Mouse (Mus musculus) stomach, embryonic 16.5 days (tissue): ENCODE results near the gene Olfr1246. TPM values are rescaled to one million over a fixed set of nuclear protein-coding genes. Genes with fewer than 3 reads are reported as not detected.
"Not testable (repeated sequence)": the region's sequence is repeated elsewhere in the genome, so short reads cannot be mapped to it uniquely, and the experiment has no call there.

Experiments used
- ATAC-seq: fragments of 200-750 bp; cut with Nextera tagmentation; 2 replicates; pipeline ENCODE4 v1.8.0; 2017; ENCODE audit warnings: moderate number of reproducible peaks, moderate TSS enrichment; ENCODE audit not compliant: insufficient read depth, low FRiP score
- H3K27ac ChIP-seq: fragments of 300-500 bp; sonication (generic); 2 replicates; pipeline ENCODE4 v1.5.1; 2014; ENCODE audit warnings: low read length
- H3K27me3 ChIP-seq: fragments of 300-500 bp; sonication (generic); 2 replicates; pipeline ENCODE4 v1.6.1; 2014; ENCODE audit warnings: low read length, control low read depth, mixed read lengths; ENCODE audit not compliant: control insufficient read depth, insufficient read depth
- H3K36me3 ChIP-seq: fragments of 300-500 bp; sonication (generic); 2 replicates; pipeline ENCODE4 v1.6.1; 2014; ENCODE audit warnings: low read length; ENCODE audit not compliant: control insufficient read depth, insufficient read depth
- H3K4me1 ChIP-seq: fragments of 300-500 bp; sonication (generic); 2 replicates; pipeline ENCODE4 v1.6.1; 2014; ENCODE audit warnings: low read length, control low read depth, mixed read lengths; ENCODE audit not compliant: control insufficient read depth, insufficient read depth
- H3K4me2 ChIP-seq: fragments of 300-500 bp; sonication (generic); 2 replicates; pipeline ENCODE4 v1.6.1; 2014; ENCODE audit warnings: low read depth, low read length, mixed read lengths
- H3K4me3 ChIP-seq: fragments of 300-500 bp; sonication (generic); replicated peaks from 2 replicates; pipeline ENCODE4 v1.5.1; 2014; ENCODE audit warnings: mild to moderate bottlenecking, low read length
- H3K9ac ChIP-seq: fragments of 300-500 bp; sonication (generic); 2 replicates; pipeline ENCODE4 v1.6.1; 2014; ENCODE audit warnings: low read length
- H3K9me3 ChIP-seq: fragments of 300-500 bp; sonication (generic); replicated peaks from 2 replicates; pipeline ENCODE4 v1.6.1; 2016; ENCODE audit warnings: low read length, control low read depth; ENCODE audit not compliant: control insufficient read depth
- WGBS: fragments of 180-500 bp; shearing (Covaris S2); extraction: QIAGEN DNeasy Blood & Tissue Kit; methylation state at CpG from one replicate; pipeline ENCODE4 v1.1.7; 2014; 5-methylcytosine and 5-hydroxymethylcytosine counted together
- polyA plus RNA-seq: library from polyadenylated mRNA; unstranded; fragments of >200 nt; fragmentation: Nextera tagmentation; extraction: Ambion mirVana; gene quantifications from 2 replicates; pipeline ENCODE4 v1.2.1, GENCODE M21; 2015

Olfr1246 gene
- not detected in 2 replicates for polyA plus RNA-seq

- 56% methylated on average over 2 of the region's 2 CpGs for WGBS
- no peak for ATAC-seq
- Histone ChIP-seq H3K9me3 (no peaks in the 10 kb centered on the region), H3K4me1 (no peaks in the 10 kb centered on the region), H3K9ac (no peak within 1 kb of the TSS), H3K4me2 (no peak within 1 kb of the TSS), H3K4me3 (no peak within 1 kb of the TSS), H3K27me3 (no peaks in the 10 kb centered on the region), H3K27ac (no peak within 1 kb of the TSS), H3K36me3 (no peaks in the 10 kb centered on the region)
Observed at GRCm38 (mm10) chr2:89593057-89593456, at the start of gene Olfr1246. Gene Olfr1246, minus strand, starts transcription at chr2:89593157.

- Histone ChIP-seq H3K27ac (no peak within 1 kb of the TSS), H3K4me2 (no peak within 1 kb of the TSS), H3K36me3 (no peaks in the 10 kb centered on the region), H3K4me3 (no peak within 1 kb of the TSS), H3K4me1 (no peaks in the 10 kb centered on the region), H3K9ac (no peak within 1 kb of the TSS), H3K9me3 (no peaks in the 10 kb centered on the region), H3K27me3 (no peaks in the 10 kb centered on the region)
- 86% methylated on average over 2 of the region's 2 CpGs for WGBS
- ATAC-seq = no peak
Observed at GRCm38 (mm10) chr2:89634883-89635282, 41.9 kb upstream of the Olfr1246 start, which contains the start of gene Olfr1249. Gene Olfr1249, minus strand, starts transcription at chr2:89634983.

- H3K9ac ChIP-seq, H3K27ac ChIP-seq, H3K36me3 ChIP-seq, H3K4me3 ChIP-seq, H3K4me2 ChIP-seq, H3K4me1 ChIP-seq, H3K9me3 ChIP-seq, ATAC-seq, H3K27me3 ChIP-seq: not testable (repeated sequence)
- WGBS = 90% methylated on average over 1 of the region's 1 CpGs
Observed at GRCm38 (mm10) chr2:89618145-89618544, 25.2 kb upstream of the Olfr1246 start, which contains the start of gene Olfr1248. Gene Olfr1248, minus strand, starts transcription at chr2:89618245.

- 91% methylated on average over 2 of the region's 2 CpGs for WGBS
- Histone ChIP-seq H3K4me3 (no peak within 1 kb of the TSS), H3K9ac (no peak within 1 kb of the TSS), H3K36me3 (no peaks in the 10 kb centered on the region), H3K9me3 (no peaks in the 10 kb centered on the region), H3K27me3 (no peaks in the 10 kb centered on the region), H3K27ac (no peak within 1 kb of the TSS), H3K4me1 (no peaks in the 10 kb centered on the region), H3K4me2 (no peak within 1 kb of the TSS)
- ATAC-seq = no peak
Observed at GRCm38 (mm10) chr2:89614030-89614429, 21.1 kb upstream of the Olfr1246 start, which contains the start of gene Olfr1247. Gene Olfr1247, minus strand, starts transcription at chr2:89614130.

- 77% methylated on average over 1 of the region's 1 CpGs for WGBS
- Histone ChIP-seq H3K4me3 (no peak within 1 kb of the TSS), H3K4me2 (no peak within 1 kb of the TSS), H3K4me1 (no peaks in the 10 kb centered on the region), H3K36me3 (no peaks in the 10 kb centered on the region), H3K9me3 (no peaks in the 10 kb centered on the region), H3K9ac (no peak within 1 kb of the TSS), H3K27ac (no peak within 1 kb of the TSS), H3K27me3 (no peaks in the 10 kb centered on the region)
- no peak for ATAC-seq
Observed at GRCm38 (mm10) chr2:89578347-89578746, 14.6 kb downstream of the Olfr1246 start, which contains the start of gene Olfr1245. Gene Olfr1245, minus strand, starts transcription at chr2:89578447.

GRCm38 (mm10) chr2:89562706-89563105, 30.3 kb downstream of the Olfr1246 start:
- 63% methylated on average over 2 of the region's 2 CpGs for WGBS
- ATAC-seq, H3K27ac ChIP-seq, H3K4me2 ChIP-seq, H3K9me3 ChIP-seq, H3K36me3 ChIP-seq, H3K27me3 ChIP-seq, H3K9ac ChIP-seq, H3K4me3 ChIP-seq, H3K4me1 ChIP-seq: not testable (repeated sequence)

- WGBS = 41% methylated on average over 2 of the region's 2 CpGs
- no peaks in the 10 kb centered on the region for H3K27me3 ChIP-seq
- no peak overlapping the region for H3K9ac ChIP-seq
- H3K36me3 ChIP-seq = no peaks in the 10 kb centered on the region
- H3K4me1 ChIP-seq = no peaks in the 10 kb centered on the region
- H3K4me3 ChIP-seq = no peak overlapping the region
- no peaks in the 10 kb centered on the region for H3K9me3 ChIP-seq
- H3K27ac ChIP-seq = no peak overlapping the region
- no peak for ATAC-seq
- no peak overlapping the region for H3K4me2 ChIP-seq
Observed at GRCm38 (mm10) chr2:89544516-89544915, 48.4 kb downstream of the Olfr1246 start.

GRCm38 (mm10) chr2:89539923-89540322, 53.0 kb downstream of the Olfr1246 start:
- Histone ChIP-seq H3K9me3 (no peaks in the 10 kb centered on the region), H3K4me3 (no peak overlapping the region), H3K9ac (no peak overlapping the region), H3K4me1 (no peaks in the 10 kb centered on the region), H3K36me3 (no peaks in the 10 kb centered on the region), H3K4me2 (no peak overlapping the region), H3K27ac (no peak overlapping the region), H3K27me3 (no peaks in the 10 kb centered on the region)
- 61% methylated on average over 1 of the region's 1 CpGs for WGBS
- ATAC-seq = no peak
